Mouse (Mus musculus) CD4-positive helper T cell, adult 2 months (primary cell): ENCODE measurements at regions not wholly inside any gene's neighbourhood (a gene's known extent, or its start where the extent isn't known, plus 50 kb on each side); places are given as distances from the start of the nearest gene placed in this dataset.

Source experiments
- DNase-seq: peaks from one replicate; pipeline ENCODE4 v3.0.0-alpha.2; 2012; ENCODE audit warnings: low read depth, missing footprints, low spot score

DNA sequence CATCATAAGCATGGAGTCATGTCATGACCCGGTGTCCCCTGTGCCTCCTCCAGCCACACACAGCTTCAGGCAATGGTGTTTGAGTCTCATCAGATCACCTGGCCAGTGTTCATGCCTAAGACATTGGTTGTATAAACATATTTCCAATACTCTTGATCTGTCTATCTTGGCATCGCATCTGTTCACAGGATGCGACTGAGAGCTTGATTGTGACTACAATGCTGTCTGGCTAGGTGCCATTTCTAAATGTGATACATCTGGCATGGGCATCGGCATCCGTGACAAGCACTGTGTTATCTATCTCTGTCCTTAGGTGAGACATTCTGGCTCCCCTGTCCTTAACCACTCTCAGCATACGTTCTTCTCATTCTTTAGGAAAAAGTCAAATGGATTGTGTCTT, 102.3 kb upstream of the Fut8 start:
- DNase-seq, result no peak

- DNase-seq, result no peak
These were observed 102.9 kb upstream of the Fut8 start for GRCm38 (mm10) chr12:77135067-77135466.

GRCm38 (mm10) chr12:77134306-77135010, 103.5 kb upstream of the Fut8 start:
- DNase-seq, result no peak

DNA sequence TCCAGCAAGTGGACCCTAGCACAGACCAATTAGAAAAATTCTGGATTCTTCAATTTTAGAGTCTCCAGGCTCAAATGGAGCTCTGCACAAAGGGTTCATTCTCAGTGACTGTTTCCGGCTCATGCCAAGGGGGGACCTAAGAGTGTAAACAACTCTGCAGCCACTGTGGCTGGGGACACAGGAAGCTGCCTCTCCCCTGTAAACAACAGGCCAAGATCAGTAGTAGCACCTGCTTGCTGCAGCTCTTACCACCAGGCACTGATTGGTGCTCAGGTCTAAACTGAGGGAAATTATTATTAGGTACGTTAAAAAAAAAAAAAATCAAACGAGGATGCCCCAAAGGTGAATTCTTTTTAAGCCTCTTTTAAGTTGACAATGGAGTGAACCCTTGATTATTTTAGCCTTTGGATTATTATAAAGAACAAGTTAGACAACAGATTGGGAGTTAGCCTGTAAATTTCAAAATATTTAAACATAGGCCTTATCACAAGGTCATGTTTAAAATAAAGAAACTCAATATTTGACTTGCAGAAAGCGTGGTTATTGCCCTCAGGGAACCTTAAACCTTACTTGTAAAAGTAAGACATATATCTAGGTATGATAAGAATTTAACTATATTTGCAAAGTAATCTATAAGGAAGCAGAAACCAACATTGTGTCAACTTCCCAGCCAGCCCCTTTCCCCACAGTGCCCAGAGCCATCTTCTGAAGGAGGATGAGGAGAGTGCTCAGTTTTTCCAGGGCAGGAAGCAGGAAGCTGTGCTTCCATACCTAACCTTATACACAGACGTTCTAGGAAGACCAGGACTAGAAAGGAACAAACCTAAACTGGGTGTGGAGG, 104.2 kb upstream of the Fut8 start:
- DNase-seq, result no peak

- DNase-seq, result peak; percentile 59
These were observed 106.6 kb upstream of the Fut8 start for GRCm38 (mm10) chr12:77131328-77131727.

GRCm38 (mm10) chr12:77130526-77130925, 107.4 kb upstream of the Fut8 start:
- peak; percentile 82 for DNase-seq

DNA sequence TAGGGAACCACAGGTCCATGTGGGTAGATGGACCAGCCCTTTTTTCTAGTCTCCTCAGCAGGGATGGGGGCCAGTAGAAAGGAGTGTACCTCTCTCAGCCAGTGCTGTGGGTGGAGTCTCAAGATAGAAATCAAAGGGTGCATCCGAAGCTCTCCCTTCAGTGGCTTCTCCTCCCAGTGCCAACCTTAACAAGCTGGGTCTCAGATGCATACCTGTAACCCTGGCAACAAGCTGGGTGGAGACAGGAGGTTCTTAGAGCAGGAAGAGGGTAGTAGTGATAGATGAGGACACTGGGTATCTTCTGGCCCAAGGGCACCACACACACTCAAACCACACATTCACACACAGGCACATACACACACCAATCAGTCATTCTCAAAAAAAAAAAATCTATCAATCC, 113.7 kb upstream of the Fut8 start:
- peak; percentile 69 for DNase-seq

DNA sequence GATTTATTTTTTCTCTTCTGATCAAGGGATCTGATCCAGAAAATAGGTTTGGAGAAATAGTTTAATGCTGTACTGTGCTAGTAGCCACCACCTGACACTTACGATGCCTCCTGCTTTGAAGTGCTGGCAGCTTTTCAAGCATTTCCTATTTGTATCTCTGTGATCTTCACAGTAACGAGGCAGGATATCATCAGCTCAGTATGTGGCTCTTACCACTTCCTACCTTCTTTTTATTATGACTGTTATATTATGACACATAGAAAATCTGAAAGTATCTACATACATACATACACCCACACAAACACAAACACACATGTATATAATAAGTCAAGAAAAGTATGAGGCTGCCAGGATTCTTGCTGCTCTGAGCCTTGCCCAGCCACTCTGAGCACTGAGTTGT, 124.4 kb upstream of the Fut8 start:
- DNase-seq, result peak; percentile 88

DNA sequence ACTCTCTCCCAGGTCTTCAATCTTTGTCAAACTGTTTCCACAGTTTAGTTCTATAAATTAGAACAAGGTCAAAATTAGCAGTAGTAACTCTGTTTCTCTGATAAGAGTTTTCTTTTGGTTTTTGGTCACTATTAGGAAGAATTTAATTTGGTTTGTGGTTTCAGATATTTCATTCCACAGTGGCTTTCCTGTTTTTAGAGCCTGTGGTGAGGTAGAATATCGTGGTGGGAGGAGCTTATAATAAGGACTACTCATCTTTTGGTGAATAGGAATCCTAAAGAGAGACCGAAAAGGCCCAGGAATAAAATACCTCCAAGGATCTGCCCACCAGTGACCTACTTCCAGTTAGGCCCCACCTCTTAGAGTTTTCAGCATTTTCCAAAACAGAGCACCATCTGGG, 125.8 kb upstream of the Fut8 start:
- no peak for DNase-seq

DNA sequence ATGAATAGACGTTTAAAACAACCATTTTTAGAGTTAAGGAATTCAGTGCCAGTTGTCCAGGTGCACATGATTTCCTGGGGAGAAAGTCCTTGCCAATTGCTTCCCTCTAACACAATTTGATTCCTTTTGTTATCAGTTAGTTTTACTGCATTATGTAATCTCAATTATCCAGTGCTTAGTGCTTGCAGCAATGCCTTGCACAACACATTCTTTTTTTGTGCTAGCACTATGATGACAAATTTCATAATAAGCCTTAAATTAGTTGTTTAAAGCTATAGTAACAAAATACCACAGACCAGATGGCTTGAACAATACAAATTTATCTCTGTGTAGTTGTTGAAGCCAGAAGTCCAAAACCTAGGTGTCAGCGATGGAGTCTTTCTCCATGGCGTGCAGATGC, 130.7 kb upstream of the Fut8 start:
- no peak for DNase-seq

DNA sequence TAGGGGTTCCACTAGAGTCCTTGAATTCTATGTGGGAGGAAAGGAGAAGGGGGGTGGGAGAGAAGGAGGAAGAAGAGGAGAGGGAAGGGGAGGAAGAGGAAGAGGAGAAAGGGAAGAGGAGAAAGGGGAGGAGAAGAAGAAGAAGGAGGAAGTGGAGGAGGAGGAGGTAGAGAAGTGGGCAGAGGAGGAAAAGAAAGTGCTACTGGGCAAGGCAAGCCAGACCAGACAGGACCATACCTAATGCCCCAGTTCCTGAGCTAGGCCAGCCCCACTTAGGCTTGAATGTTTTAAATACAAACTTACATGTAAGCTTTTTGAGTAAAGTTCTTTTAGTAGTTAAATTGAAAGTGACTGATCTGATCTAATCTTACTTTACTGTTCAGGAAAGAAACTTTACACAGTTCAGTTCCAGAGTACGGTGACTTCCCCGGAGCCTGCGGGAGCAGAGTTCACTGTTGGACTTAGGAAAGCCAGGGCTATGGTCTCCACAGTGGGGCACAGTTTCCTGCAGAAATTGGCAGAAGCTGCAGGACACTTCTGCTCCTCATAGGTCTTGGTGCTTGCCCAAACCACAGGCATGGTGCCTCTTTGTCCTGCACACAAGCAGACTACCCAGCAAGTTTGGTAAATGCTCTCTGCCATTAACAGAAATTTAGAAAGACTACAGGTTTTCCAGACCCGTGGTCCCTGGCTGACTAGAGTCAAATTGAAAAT, 131.9 kb upstream of the Fut8 start:
- DNase-seq, result no peak

DNA sequence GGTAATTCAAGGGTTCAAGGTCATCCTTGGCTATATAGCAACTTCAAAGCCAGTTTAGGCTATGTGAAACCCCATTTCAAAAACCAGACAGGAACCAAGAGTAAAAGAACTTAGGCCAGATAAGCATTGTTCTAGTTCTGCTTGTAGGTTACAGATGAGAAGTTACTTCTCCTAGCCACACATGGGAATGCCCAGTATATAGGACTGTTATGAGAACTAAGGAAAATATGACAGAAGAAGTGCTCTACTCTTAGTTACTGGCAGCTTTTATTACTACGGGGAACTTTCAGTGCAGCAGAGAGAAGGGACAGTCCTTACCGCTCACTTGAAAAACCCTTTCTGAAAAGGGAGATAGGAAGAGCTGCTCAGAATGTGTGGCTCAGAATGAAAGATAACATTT, 137.4 kb upstream of the Fut8 start:
- DNase-seq, result no peak

DNA sequence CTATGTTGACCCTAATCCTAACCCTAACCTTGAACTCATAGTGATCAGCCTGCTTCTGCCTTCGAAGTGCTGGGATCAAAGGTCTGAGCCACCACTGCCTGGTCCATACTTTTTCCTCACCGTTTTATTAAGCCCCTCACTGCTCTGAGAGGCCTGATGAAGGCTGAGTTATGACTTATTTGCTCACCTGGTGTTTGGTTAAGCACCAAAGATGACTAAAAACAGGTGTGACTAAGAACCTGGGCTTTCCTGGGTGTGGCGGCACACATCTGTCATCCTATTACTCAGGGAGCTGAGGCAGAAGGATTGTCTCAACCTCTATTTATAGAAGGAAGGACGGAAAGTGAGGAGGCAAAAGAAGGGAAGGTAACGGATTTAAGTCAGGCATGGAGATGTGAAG, 137.5 kb upstream of the Max start:
- DNase-seq, result no peak

DNA sequence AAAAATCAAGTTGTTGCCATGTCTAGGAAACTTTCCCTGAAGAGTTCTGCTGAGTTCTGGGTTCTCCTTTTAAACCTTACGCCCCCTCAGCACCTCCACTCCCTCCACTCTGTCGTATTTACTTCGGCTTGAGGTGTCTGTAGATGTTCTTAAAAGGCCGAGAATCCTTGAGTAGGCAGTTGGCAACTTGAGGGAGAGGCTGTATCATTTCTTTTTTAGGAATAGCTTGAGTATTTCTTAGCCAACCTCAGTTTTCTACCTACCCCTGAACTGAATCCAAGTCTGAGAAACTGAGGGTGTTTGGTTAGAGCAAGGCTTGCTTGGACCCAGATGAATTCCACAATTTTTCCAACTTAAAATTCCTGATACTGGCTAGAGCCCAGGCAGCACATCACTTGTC, 136.8 kb upstream of the Max start:
- no peak for DNase-seq

DNA sequence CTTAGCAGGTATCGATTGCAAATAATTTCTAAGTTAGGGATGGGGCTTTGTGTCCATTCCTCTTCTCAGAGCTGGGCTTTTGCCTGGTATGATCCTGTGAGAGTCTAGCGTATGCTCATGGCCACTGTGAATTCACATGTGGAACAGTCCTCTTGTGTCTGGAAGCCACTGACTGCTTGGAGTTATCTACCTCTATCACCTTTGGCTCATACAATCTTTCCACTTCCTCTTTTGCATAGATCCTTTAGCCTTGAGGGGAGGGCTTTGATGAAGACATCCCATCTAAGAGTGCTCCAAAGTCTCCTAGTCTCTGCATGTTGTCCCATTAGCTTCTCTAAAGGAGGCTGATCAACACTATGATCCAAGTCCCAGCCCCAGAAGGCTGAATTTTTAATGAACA, 135.8 kb upstream of the Max start:
- DNase-seq, result no peak

- no peak for DNase-seq
These were observed 134.5 kb upstream of the Max start for GRCm38 (mm10) chr12:77096461-77096860.

DNA sequence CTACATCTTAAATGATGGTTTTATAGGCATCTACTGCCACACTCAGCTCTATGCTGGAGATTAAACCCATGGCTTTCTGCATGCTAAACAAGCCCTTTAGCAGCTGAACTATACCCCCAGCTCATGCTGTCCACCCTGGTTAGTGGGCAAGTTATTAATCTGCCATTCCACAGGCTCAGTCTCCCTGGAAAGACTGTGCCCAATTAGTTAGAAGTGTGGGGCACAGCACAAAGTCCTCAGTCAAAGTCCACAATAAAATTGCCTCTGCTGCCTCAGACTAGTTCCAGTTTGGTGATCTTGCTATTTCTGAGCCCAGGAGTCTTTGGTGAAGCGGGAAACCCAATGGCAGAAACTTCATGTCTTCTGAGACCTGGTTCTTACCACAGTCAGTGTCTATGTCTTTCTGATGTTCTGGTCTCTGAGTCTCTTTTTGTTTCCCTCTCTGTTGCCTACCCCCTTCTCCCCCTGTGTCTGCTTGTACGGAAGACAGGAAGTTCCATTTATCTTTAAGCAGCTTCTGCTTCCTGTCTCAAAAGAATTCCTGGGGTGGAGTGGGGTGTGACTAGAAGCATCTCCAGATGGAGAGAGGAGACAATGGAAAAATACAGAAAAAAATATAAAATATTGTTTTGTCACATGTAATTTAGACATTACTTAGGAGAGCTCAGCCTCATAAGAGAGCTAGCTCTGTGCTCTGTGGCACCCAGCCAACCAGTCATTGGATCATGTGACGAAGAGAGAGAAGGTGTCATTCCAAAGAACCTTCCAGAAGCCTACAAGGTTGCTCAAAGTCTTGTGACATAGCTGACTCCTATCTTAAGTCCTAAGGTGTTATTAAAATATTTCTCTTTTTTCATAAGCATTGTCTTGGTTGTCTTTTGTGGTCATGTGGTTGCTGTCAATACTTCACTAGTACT, 133.3 kb upstream of the Max start:
- no peak for DNase-seq

DNA sequence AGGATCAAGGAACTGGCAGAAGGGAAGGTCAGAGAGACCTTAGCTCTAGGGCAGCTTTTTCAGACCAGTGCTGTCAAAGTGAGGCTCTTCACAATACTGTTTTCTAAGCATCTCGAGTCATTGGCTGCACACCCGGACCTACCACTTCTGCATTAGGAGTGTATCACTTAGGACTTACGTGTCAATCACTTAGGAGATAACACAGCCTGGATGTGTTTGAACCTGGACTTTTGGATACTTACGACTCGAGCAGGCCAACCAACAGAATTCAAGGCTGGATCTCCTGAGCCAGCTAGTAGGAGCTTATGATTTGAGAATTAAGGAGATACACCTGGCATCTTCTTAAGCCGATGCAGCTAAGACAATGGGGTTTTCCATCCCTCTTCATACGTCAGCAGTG, 132.2 kb upstream of the Max start:
- no peak for DNase-seq

DNA sequence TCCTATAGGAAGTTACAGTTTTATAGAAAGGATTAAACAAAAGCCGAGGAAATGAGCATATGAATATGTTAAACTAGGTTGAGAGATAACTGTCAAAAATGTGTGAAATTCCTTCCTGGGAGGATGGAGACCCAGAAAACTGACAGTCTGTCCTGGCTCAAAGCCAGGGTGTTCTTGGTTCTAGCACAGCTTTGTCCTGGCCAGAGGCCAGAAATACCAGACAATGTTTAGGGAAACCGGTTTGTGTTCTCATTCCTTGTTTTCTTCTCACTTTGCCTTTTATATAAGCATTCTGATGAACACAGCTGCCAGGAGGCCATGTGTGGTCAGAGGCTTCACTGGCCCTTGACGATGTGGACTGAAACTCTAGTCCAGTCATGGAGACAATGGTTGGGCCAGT, 130.7 kb upstream of the Max start:
- DNase-seq, result no peak

GRCm38 (mm10) chr12:77092143-77092542, 130.1 kb upstream of the Max start:
- peak; percentile 41 for DNase-seq

DNA sequence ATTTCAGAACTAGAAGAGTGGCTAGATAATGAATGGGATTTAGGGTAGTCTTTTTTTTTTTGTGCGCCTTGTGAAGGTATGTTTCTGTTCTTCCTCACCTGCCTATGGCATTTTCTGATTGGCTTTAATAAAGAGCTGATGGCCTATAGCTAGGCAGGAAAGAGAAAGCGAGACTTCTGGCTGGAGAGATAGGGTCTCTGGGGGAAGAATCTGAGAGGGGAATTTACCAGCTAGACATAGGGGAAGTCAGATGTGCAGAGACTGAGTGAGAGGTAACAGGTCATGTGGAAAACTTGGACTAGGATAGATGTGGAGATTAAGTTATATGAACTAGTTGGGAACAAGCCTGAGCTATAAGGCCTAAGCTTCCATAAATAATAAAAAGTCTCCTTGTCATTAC, 129.7 kb upstream of the Max start:
- DNase-seq, result no peak

GRCm38 (mm10) chr12:77090525-77090924, 128.5 kb upstream of the Max start:
- no peak for DNase-seq
